Mouse (Mus musculus): Measurements from ENCODE around the gene Napa. TPM values are rescaled to one million over a fixed set of nuclear protein-coding genes. Genes with fewer than 3 reads are reported as not detected.

Napa gene
- polyA plus RNA-seq, 1 experiment from 2014 or later, result 196 TPM

- Histone ChIP-seq H3K27ac (replicated peaks) (no peak within 1 kb of the TSS), H3K36me3 (no peaks in the 10 kb centered on the region), H3K4me2 (replicated peaks) (0 out of 2 replicates have a peak within 1 kb of the TSS, but pooled peaks have one; percentile 17), H3K4me1 (no peaks in the 10 kb centered on the region), H3K9me3 (peaks cover 7% of the 10 kb centered on the region; the same call in 1 of the 2 replicates), H3K4me3 (peak within 1 kb of the TSS; percentile 22; the same call in 1 of the 2 replicates), H3K9ac (replicated peaks) (no peak within 1 kb of the TSS), H3K27me3 (peaks cover 19% of the 10 kb centered on the region)
- 48% methylated on average over 74 of the region's 80 CpGs for WGBS
- ATAC-seq (ENCODE audit: low FRiP score, low read depth), result no peak
These were observed 36.8 kb upstream of the Napa start, which contains the start of gene Zfp541 for GRCm38 (mm10) chr7:16061219-16062098. Gene Zfp541 (plus strand): TSS chr7:16061814.

GRCm38 (mm10) chr7:16062099-16062420 lies 36.2 kb upstream of the Napa start:
- H3K9me3 ChIP-seq, result peaks cover 7% of the 10 kb centered on the region; the same call in 1 of the 2 replicates
- no peak for ATAC-seq (ENCODE audit: low FRiP score, low read depth)

GRCm38 (mm10) chr7:16063490-16063889 lies 34.8 kb upstream of the Napa start:
- H3K4me2 ChIP-seq (replicated peaks), result no peak overlapping the region
- ATAC-seq (ENCODE audit: low FRiP score, low read depth), result no peak
- H3K27me3 ChIP-seq, result peaks cover 19% of the 10 kb centered on the region
- no peak overlapping the region for H3K4me3 ChIP-seq
- peaks cover 7% of the 10 kb centered on the region; the same call in 1 of the 2 replicates for H3K9me3 ChIP-seq
- WGBS, result 31% methylated on average over 4 of the region's 4 CpGs
- H3K9ac ChIP-seq (replicated peaks), result no peak overlapping the region
- no peak overlapping the region for H3K27ac ChIP-seq (replicated peaks)
- H3K36me3 ChIP-seq, result no peaks in the 10 kb centered on the region
- no peaks in the 10 kb centered on the region for H3K4me1 ChIP-seq

More at GRCm38 (mm10) chr7:16062099-16062420, 36.2 kb upstream of the Napa start:
- no peak overlapping the region for H3K4me2 ChIP-seq (replicated peaks)
- H3K4me3 ChIP-seq, result no peak overlapping the region
- H3K4me1 ChIP-seq, result no peaks in the 10 kb centered on the region
- H3K27me3 ChIP-seq, result peaks cover 19% of the 10 kb centered on the region
- 80% methylated on average over 15 of the region's 15 CpGs for WGBS
- no peak overlapping the region for H3K27ac ChIP-seq (replicated peaks)
- no peak overlapping the region for H3K9ac ChIP-seq (replicated peaks)
- no peaks in the 10 kb centered on the region for H3K36me3 ChIP-seq

GRCm38 (mm10) chr7:16070846-16071245 lies 27.4 kb upstream of the Napa start:
- Histone ChIP-seq H3K4me1 (no peaks in the 10 kb centered on the region), H3K4me2 (replicated peaks) (no peak overlapping the region), H3K27ac (replicated peaks) (no peak overlapping the region), H3K4me3 (no peak overlapping the region), H3K9me3 (no peaks in the 10 kb centered on the region), H3K27me3 (peaks cover 3% of the 10 kb centered on the region; the same call in 1 of the 2 replicates), H3K36me3 (no peaks in the 10 kb centered on the region), H3K9ac (replicated peaks) (no peak overlapping the region)
- ATAC-seq (ENCODE audit: low FRiP score, low read depth), result no peak

GRCm38 (mm10) chr7:16071906-16072305 lies 26.4 kb upstream of the Napa start:
- H3K27me3 ChIP-seq, result peaks cover 3% of the 10 kb centered on the region; the same call in 1 of the 2 replicates
- ATAC-seq (ENCODE audit: low FRiP score, low read depth), result no peak
- no peak overlapping the region for H3K9ac ChIP-seq (replicated peaks)
- H3K4me1 ChIP-seq, result no peaks in the 10 kb centered on the region
- no peak overlapping the region for H3K4me2 ChIP-seq (replicated peaks)
- no peaks in the 10 kb centered on the region for H3K36me3 ChIP-seq
- H3K27ac ChIP-seq (replicated peaks), result no peak overlapping the region
- 78% methylated on average over 6 of the region's 6 CpGs for WGBS
- H3K9me3 ChIP-seq, result no peaks in the 10 kb centered on the region
- no peak overlapping the region for H3K4me3 ChIP-seq

- H3K4me1 ChIP-seq, result no peaks in the 10 kb centered on the region
These were observed 18.3 kb upstream of the Napa start for GRCm38 (mm10) chr7:16079947-16080346.

GRCm38 (mm10) chr7:16080581-16080980 lies 17.7 kb upstream of the Napa start:
- Histone ChIP-seq H3K9ac (replicated peaks) (no peak overlapping the region), H3K27ac (replicated peaks) (no peak overlapping the region), H3K4me1 (no peaks in the 10 kb centered on the region), H3K36me3 (no peaks in the 10 kb centered on the region), H3K27me3 (peaks cover 7% of the 10 kb centered on the region; the same call in 1 of the 2 replicates), H3K4me3 (no peak overlapping the region), H3K4me2 (replicated peaks) (no peak overlapping the region), H3K9me3 (no peaks in the 10 kb centered on the region)
- ATAC-seq (ENCODE audit: low FRiP score, low read depth), result no peak
- 70% methylated on average over 4 of the region's 4 CpGs for WGBS

More at GRCm38 (mm10) chr7:16079947-16080346, 18.3 kb upstream of the Napa start:
- H3K9me3 ChIP-seq, result no peaks in the 10 kb centered on the region
- 72% methylated on average over 1 of the region's 1 CpGs for WGBS
- no peak overlapping the region for H3K9ac ChIP-seq (replicated peaks)
- no peak for ATAC-seq (ENCODE audit: low FRiP score, low read depth)
- H3K36me3 ChIP-seq, result no peaks in the 10 kb centered on the region
- H3K4me2 ChIP-seq (replicated peaks), result no peak overlapping the region
- peaks cover 7% of the 10 kb centered on the region; the same call in 1 of the 2 replicates for H3K27me3 ChIP-seq
- no peak overlapping the region for H3K4me3 ChIP-seq
- no peak overlapping the region for H3K27ac ChIP-seq (replicated peaks)

GRCm38 (mm10) chr7:16083361-16083760 lies 14.9 kb upstream of the Napa start:
- H3K27ac ChIP-seq (replicated peaks), result no peak overlapping the region
- WGBS, result 46% methylated on average over 4 of the region's 4 CpGs

GRCm38 (mm10) chr7:16087587-16087986 lies 10.7 kb upstream of the Napa start:
- H3K4me1 ChIP-seq, result no peaks in the 10 kb centered on the region
- H3K27me3 ChIP-seq, result peaks cover 7% of the 10 kb centered on the region; the same call in 1 of the 2 replicates
- H3K4me3 ChIP-seq, result no peak overlapping the region
- H3K9me3 ChIP-seq, result no peaks in the 10 kb centered on the region
- H3K36me3 ChIP-seq, result no peaks in the 10 kb centered on the region
- H3K27ac ChIP-seq (replicated peaks), result no peak overlapping the region
- ATAC-seq (ENCODE audit: low FRiP score, low read depth), result no peak
- no peak overlapping the region for H3K9ac ChIP-seq (replicated peaks)
- no peak overlapping the region for H3K4me2 ChIP-seq (replicated peaks)
- 75% methylated on average over 2 of the region's 2 CpGs for WGBS

More at GRCm38 (mm10) chr7:16083361-16083760, 14.9 kb upstream of the Napa start:
- H3K36me3 ChIP-seq, result no peaks in the 10 kb centered on the region
- H3K4me1 ChIP-seq, result no peaks in the 10 kb centered on the region
- H3K9ac ChIP-seq (replicated peaks), result no peak overlapping the region
- no peak overlapping the region for H3K4me3 ChIP-seq
- ATAC-seq (ENCODE audit: low FRiP score, low read depth), result no peak
- H3K27me3 ChIP-seq, result peaks cover 7% of the 10 kb centered on the region; the same call in 1 of the 2 replicates
- H3K4me2 ChIP-seq (replicated peaks), result no peak overlapping the region
- H3K9me3 ChIP-seq, result no peaks in the 10 kb centered on the region

- ATAC-seq (ENCODE audit: low FRiP score, low read depth), result no peak
- H3K9me3 ChIP-seq, result no peaks in the 10 kb centered on the region
- no peak overlapping the region for H3K4me3 ChIP-seq
- no peak overlapping the region for H3K27ac ChIP-seq (replicated peaks)
- 0 out of 2 replicates have a peak, but pooled peaks cover 2% of the 10 kb centered on the region for H3K27me3 ChIP-seq
- no peak overlapping the region for H3K9ac ChIP-seq (replicated peaks)
- H3K4me1 ChIP-seq, result peaks cover 12% of the 10 kb centered on the region
- H3K4me2 ChIP-seq (replicated peaks), result no peak overlapping the region
- 82% methylated on average over 3 of the region's 3 CpGs for WGBS
- no peaks in the 10 kb centered on the region for H3K36me3 ChIP-seq
These were observed 3.7 kb upstream of the Napa start for GRCm38 (mm10) chr7:16094592-16094991.

- Histone ChIP-seq H3K9ac (replicated peaks) (peak overlapping the region; percentile 97; the same call in 1 of the 2 replicates), H3K36me3 (peaks cover 22% of the 10 kb centered on the region), H3K9me3 (no peaks in the 10 kb centered on the region), H3K4me2 (replicated peaks) (peak overlapping the region; percentile 97), H3K27me3 (no peaks in the 10 kb centered on the region), H3K27ac (replicated peaks) (no peak overlapping the region), H3K4me3 (peak overlapping the region; percentile 96), H3K4me1 (peaks cover 29% of the 10 kb centered on the region)
- 94% methylated on average over 4 of the region's 4 CpGs for WGBS
- no peak for ATAC-seq (ENCODE audit: low FRiP score, low read depth)
These were observed 1.6 kb downstream of the Napa start for GRCm38 (mm10) chr7:16099901-16100300.

- H3K27me3 ChIP-seq, result no peaks in the 10 kb centered on the region
- no peak overlapping the region for H3K27ac ChIP-seq (replicated peaks)
- no peaks in the 10 kb centered on the region for H3K9me3 ChIP-seq
- ATAC-seq (ENCODE audit: low FRiP score, low read depth), result no peak
- no peak overlapping the region for H3K9ac ChIP-seq (replicated peaks)
- WGBS, result 81% methylated on average over 7 of the region's 7 CpGs
- H3K4me2 ChIP-seq (replicated peaks), result no peak overlapping the region
- peaks cover 29% of the 10 kb centered on the region for H3K4me1 ChIP-seq
- peaks cover 26% of the 10 kb centered on the region for H3K36me3 ChIP-seq
- no peak overlapping the region for H3K4me3 ChIP-seq
These were observed 2.8 kb downstream of the Napa start for GRCm38 (mm10) chr7:16101081-16101480.
